Mouse (Mus musculus): Measurements from ENCODE around the gene Olfr549. TPM values are rescaled to one million over a fixed set of nuclear protein-coding genes. Genes with fewer than 3 reads are reported as not detected.

The Olfr549 gene
- total RNA-seq, 2 experiments from 2014 or later, result not detected

DNA sequence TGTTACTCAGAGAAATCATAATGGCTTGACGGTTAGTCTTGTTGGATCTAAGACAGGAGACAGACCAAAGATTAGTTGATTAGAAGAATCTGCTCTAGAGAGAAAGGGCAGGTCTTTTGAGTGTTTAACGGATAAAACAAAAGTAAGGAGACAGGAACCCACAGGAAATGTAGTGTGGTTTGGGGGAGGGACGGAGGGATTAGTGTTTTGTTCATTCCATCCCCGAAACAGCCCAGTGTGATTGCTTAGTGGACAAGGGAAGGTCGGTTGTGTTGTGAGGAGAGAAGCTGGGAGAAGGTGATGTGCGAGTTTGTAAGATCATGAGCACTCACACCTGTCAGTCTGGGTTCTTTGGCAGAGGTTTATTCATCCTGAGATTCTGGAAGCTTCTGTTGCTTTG lies 26.3 kb downstream of the Olfr549 start:
- intact Hi-C loops (cut with DNase I), result no loop called here
- no peak for DNase-seq

DNA sequence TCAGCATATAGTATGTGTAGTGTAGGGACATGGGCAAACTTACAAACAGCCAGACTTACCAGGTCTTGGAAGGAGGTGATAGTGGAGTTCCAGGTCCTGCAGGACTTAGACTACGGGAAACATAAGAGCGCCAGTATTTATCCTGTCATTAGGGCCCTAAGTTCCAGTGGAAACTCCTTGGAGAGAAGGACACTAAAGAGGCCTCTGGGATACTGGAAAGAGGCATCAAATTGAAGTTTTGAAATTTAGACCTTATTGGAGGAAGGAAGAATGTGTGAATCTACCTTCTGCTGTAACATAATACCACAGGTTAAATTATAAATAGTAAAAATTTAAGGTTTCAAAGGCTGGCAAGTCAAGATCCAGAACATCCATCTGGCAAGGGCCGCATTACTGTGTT lies 42.1 kb downstream of the Olfr549 start, which contains the start of gene Olfr551:
Gene Olfr551 (minus strand): TSS at position 101 of the 400 bp plus-strand sequence.
- intact Hi-C loops (cut with DNase I), result no loop called here
- DNase-seq, result no peak

DNA sequence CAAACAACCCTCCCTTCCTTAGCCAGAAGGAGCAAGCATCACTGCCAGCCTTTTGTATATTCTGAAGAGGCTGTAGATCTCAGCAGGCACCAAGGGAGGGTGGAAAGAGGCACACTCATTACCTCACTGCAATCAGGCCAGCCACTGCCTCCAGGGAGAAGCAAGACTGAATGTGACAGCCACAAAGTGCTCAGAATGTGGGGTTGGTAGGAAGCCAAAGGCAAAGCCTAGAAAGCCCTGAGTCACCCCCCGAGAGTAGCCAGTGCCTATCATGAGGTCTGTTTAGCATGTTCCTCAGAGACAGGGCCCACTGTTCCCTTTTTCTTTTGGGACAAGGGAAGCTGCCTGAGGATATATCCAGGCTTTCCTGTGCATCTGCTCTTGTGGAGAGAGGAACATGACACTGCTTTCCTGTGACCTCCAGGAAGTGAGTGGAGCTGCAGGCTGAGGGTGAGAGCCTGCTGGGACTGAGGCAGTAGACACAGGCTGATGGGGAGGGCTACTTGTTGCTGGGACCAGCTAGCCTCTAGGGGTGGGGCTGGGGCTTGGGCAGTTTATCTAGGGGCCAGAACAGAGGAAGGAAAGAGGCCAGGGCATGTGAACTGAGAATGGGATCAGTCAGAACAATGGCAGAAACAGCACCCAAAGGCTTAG lies 47.8 kb downstream of the Olfr549 start, which contains the start of gene Olfr552:
Gene Olfr552 (plus strand): TSS at position 393 of the 654 bp plus-strand sequence.
- no peak for DNase-seq
- intact Hi-C loops (cut with DNase I), result no loop called here

Other genes starting within 250 kb of the Olfr549 start
- gene Rrm1, start 108.2 kb upstream of the Olfr549 start, total RNA-seq (2021), result 10 to 100 TPM; 36.2 to 41.2 TPM
- gene Olfr543, start 68.2 kb upstream of the Olfr549 start, total RNA-seq (2021), result not detected
- not detected for gene Olfr544, start 61.6 kb upstream of the Olfr549 start, total RNA-seq (2021)
- gene Olfr545, start 50.3 kb upstream of the Olfr549 start, total RNA-seq (2021), result not detected
- gene Olfr547, start 15.1 kb upstream of the Olfr549 start, total RNA-seq (2021), result not detected
- gene Olfr548-ps1, start 9.0 kb upstream of the Olfr549 start, total RNA-seq (2021), result not detected
- gene Trim21, start 15.6 kb downstream of the Olfr549 start, total RNA-seq (2021), result 1 to 10 TPM; 5.2 to 5.7 TPM
- gene Olfr550, start 21.6 kb downstream of the Olfr549 start, total RNA-seq (2021), result under 1 TPM in 1 of 2 experiments, not detected in 1; 0.24 TPM
- gene Olfr551, start 42.0 kb downstream of the Olfr549 start, total RNA-seq (2021), result not detected
- gene Olfr552, start 47.9 kb downstream of the Olfr549 start, total RNA-seq (2021), result under 1 TPM; 0.12 to 0.24 TPM
- gene Olfr553, start 68.3 kb downstream of the Olfr549 start, total RNA-seq (2021), result not detected
- not detected for gene Olfr554, start 88.6 kb downstream of the Olfr549 start, total RNA-seq (2021)
- gene Olfr555, start 109.0 kb downstream of the Olfr549 start, total RNA-seq (2021), result not detected
- not detected for gene Olfr556, start 115.0 kb downstream of the Olfr549 start, total RNA-seq (2021)
- gene Trim68, start 137.5 kb downstream of the Olfr549 start, total RNA-seq (2021), result 10 to 100 TPM in 1 of 2 experiments, 1 to 10 TPM in 1; 6.9 to 10.6 TPM
- not detected for gene Olfr557, start 146.0 kb downstream of the Olfr549 start, total RNA-seq (2021)
- 1 to 10 TPM; 6.2 TPM for gene Olfr558, start 152.3 kb downstream of the Olfr549 start, total RNA-seq (2021)
- gene Olfr33, start 169.2 kb downstream of the Olfr549 start, total RNA-seq (2021), result not detected
- not detected for gene Olfr559, start 177.6 kb downstream of the Olfr549 start, total RNA-seq (2021)
- gene Olfr560, start 209.5 kb downstream of the Olfr549 start, total RNA-seq (2021), result under 1 TPM; 0.12 to 0.57 TPM
- 1 to 10 TPM; 2.1 to 2.2 TPM for gene Olfr78, start 209.6 kb downstream of the Olfr549 start, total RNA-seq (2021)
- gene Olfr561, start 221.4 kb downstream of the Olfr549 start, total RNA-seq (2021), result not detected